In genomic region chr11:118987999-118988398, GRCm38 (mm10) we compare ENCODE assay signal across 23 mouse cellular contexts. TPM values are rescaled to one million over a fixed set of nuclear protein-coding genes. Genes with fewer than 3 reads are reported as not detected.
DNase-seq lines count a peak whose midpoint lies in the region; ATAC-seq lines count a peak whose summit lies in the region.
"Had no signal": no experiment of that assay in that cellular context is flagged by ENCODE, and none has a peak within 500 bp of the region (broad histone marks: within the 10 kb centered on the region; RNA-seq: fewer than 3 reads in every experiment).

TSS of gene Enpp7 (plus strand) at chr11:118988188.

- H3K9ac ChIP-seq in kidney, embryonic 16.5 days (replicated peaks; ENCODE audit: low read length) = no peak within 1 kb of the TSS
- no peak within 1 kb of the TSS for H3K9ac ChIP-seq in liver, embryonic 11.5 days (ENCODE audit: low read depth, low read length)
- H3K9ac ChIP-seq: embryonic facial prominence, embryonic 13.5 days; forebrain, embryonic 13.5 days; heart, embryonic 12.5 days had no signal

- H3K27me3 ChIP-seq in kidney, embryonic 16.5 days (ENCODE audit: insufficient read depth, low read length) = no peaks in the 10 kb centered on the region
- no peaks in the 10 kb centered on the region; the same call in 1 of the 2 replicates for H3K27me3 ChIP-seq in liver, embryonic 11.5 days (replicated peaks; ENCODE audit: control insufficient read depth, insufficient read depth, low read length)
- H3K27me3 ChIP-seq: embryonic facial prominence, embryonic 13.5 days had no signal

- WGBS in kidney, embryonic 16.5 days = 85% methylated on average over 10 of the region's 10 CpGs
- 82% methylated on average over 10 of the region's 10 CpGs for WGBS in liver, embryonic 11.5 days

- no peak within 1 kb of the TSS for H3K27ac ChIP-seq in kidney, embryonic 16.5 days (ENCODE audit: low read length)
- no peak within 1 kb of the TSS for H3K27ac ChIP-seq in liver, embryonic 11.5 days (ENCODE audit: low read depth, low read length)
- H3K27ac ChIP-seq: embryonic facial prominence, embryonic 13.5 days; forebrain, embryonic 13.5 days; gastrocnemius, adult 2 months; hindbrain, embryonic 10.5 days had no signal

- no peak for ATAC-seq in kidney, embryonic 16.5 days (ENCODE audit: low FRiP score, low TSS enrichment)
- ATAC-seq in liver, embryonic 11.5 days (replicated peaks; ENCODE audit: low FRiP score) = no peak
- ATAC-seq: forebrain, embryonic 13.5 days had no signal

- peak; percentile 30 for DNase-seq in kidney, adult 11 months
- peak; percentile 26 for DNase-seq in kidney, adult 9 months
- peak; percentile 27 to 74 for DNase-seq in kidney, postnatal 25 days
- DNase-seq in yolk sac, embryonic 10.5 days (ENCODE audit: low spot score) = peak; percentile 74
- DNase-seq in liver, embryonic 11.5 days (ENCODE audit: low spot score) = no peak
- no peak for DNase-seq in left cerebral cortex, postnatal 4 days
- DNase-seq: adrenal gland, postnatal 14 days; cerebellum, adult 11-12 months; cerebellum, adult 9-11 months; cerebellum, postnatal 36 days; gastrocnemius, adult 2 months; gastrocnemius, postnatal 25 days had no signal

- no peak within 1 kb of the TSS for H3K4me3 ChIP-seq in kidney, embryonic 16.5 days (ENCODE audit: low read length)
- no peak within 1 kb of the TSS for H3K4me3 ChIP-seq in liver, embryonic 11.5 days (ENCODE audit: low read depth, low read length)
- H3K4me3 ChIP-seq: embryonic facial prominence, embryonic 13.5 days; forebrain, embryonic 13.5 days; gastrocnemius, adult 2 months; heart, embryonic 12.5 days; hindbrain, embryonic 10.5 days had no signal

- intact Hi-C loops in left cerebral cortex, postnatal 4 days (cut with DNase I) = no loop called here

- no peaks in the 10 kb centered on the region for H3K4me1 ChIP-seq in kidney, embryonic 16.5 days (ENCODE audit: insufficient read depth, low read length)
- H3K4me1 ChIP-seq in liver, embryonic 11.5 days (replicated peaks; ENCODE audit: control insufficient read depth, insufficient read depth, low read length) = no peaks in the 10 kb centered on the region
- H3K4me1 ChIP-seq: forebrain, embryonic 13.5 days had no signal

- no peaks in the 10 kb centered on the region for H3K9me3 ChIP-seq in kidney, embryonic 16.5 days (ENCODE audit: low read length)
- H3K9me3 ChIP-seq in liver, embryonic 11.5 days (ENCODE audit: control insufficient read depth, low read length) = no peaks in the 10 kb centered on the region
- H3K9me3 ChIP-seq: embryonic facial prominence, embryonic 13.5 days; forebrain, embryonic 13.5 days; heart, embryonic 12.5 days; hindbrain, embryonic 10.5 days had no signal

- no peaks in the 10 kb centered on the region for H3K36me3 ChIP-seq in kidney, embryonic 16.5 days (ENCODE audit: insufficient read depth, low read length)
- no peaks in the 10 kb centered on the region for H3K36me3 ChIP-seq in liver, embryonic 11.5 days (ENCODE audit: control insufficient read depth, insufficient read depth, low read length)
- H3K36me3 ChIP-seq: embryonic facial prominence, embryonic 13.5 days; heart, embryonic 12.5 days; hindbrain, embryonic 10.5 days had no signal

- H3K4me2 ChIP-seq in kidney, embryonic 16.5 days (replicated peaks; ENCODE audit: low read depth, low read length) = no peak within 1 kb of the TSS
- H3K4me2 ChIP-seq in liver, embryonic 11.5 days = no peak within 1 kb of the TSS
- H3K4me2 ChIP-seq: embryonic facial prominence, embryonic 13.5 days; forebrain, embryonic 13.5 days; heart, embryonic 12.5 days had no signal

RNA-seq across cellular contexts. Expression of gene Enpp7, which starts in this region (rescaled TPM):
- polyA plus RNA-seq in kidney, embryonic 16.5 days (2015; fragmentation: Nextera tagmentation; extraction: Ambion mirVana) = not detected in 2 replicates
- polyA plus RNA-seq in liver, embryonic 11.5 days (2014; fragmentation: Nextera tagmentation; extraction: Ambion mirVana) = not detected in 2 replicates
- not detected for total RNA-seq in left cerebral cortex, postnatal 4 days (2021)
- total RNA-seq: adrenal gland, adult 18-20 months; adrenal gland, postnatal 14 days; gastrocnemius, adult 2 months; gastrocnemius, postnatal 25 days; granulocyte monocyte progenitor cell, adult 5-6 weeks; heart, adult 8-10 months; heart, postnatal 25 days; MEL had no signal
- polyA plus RNA-seq: C2C12; embryonic facial prominence, embryonic 13.5 days; forebrain, embryonic 13.5 days; heart, embryonic 12.5 days; hindbrain, embryonic 10.5 days had no signal

Comparison
In these comparisons a context has a peak if more than half of its experiments do, and no peak if none do; other contexts are left out.
1. DNase-seq: peak in kidney, adult 11 months (single experiment), kidney, adult 9 months (single experiment), kidney, postnatal 25 days (2 of 2) and yolk sac, embryonic 10.5 days (single experiment); none in liver, embryonic 11.5 days (single experiment) and left cerebral cortex, postnatal 4 days (single experiment).